30 mouse cellular contexts compared by ENCODE assay signal in the genomic region with DNA sequence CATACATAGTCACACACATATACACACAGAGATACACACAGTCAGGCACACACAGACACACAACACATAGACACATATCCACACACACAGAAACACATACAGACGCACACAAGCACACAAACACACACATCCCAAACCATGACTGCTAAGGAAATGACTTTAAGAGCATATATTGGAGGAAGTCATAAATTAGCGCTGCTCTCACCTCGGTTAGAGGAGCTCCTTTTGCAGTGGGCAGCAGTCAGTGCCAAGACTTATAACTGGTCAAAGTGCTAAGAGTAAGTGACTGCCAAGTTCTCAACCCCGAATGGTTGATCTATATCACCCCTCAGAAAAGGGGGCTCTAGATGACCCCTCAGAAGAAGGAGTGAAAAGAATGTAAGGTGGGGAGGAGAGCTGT. TPM values are rescaled to one million over a fixed set of nuclear protein-coding genes. Genes with fewer than 3 reads are reported as not detected.
"Had no signal": no experiment of that assay in that cellular context is flagged by ENCODE, and none has a peak within 500 bp of the region (broad histone marks: within the 10 kb centered on the region; RNA-seq: fewer than 3 reads in every experiment).

No protein-coding gene starts in this region.

- H3K4me1 ChIP-seq: embryonic facial prominence, embryonic 10.5 days; embryonic facial prominence, embryonic 12.5 days; embryonic facial prominence, embryonic 13.5 days; embryonic facial prominence, embryonic 15.5 days; forebrain, embryonic 12.5 days had no signal

- H3K27ac ChIP-seq: embryonic facial prominence, embryonic 10.5 days; embryonic facial prominence, embryonic 12.5 days; embryonic facial prominence, embryonic 13.5 days; embryonic facial prominence, embryonic 15.5 days; forebrain, embryonic 12.5 days; forebrain, embryonic 13.5 days; forebrain, embryonic 15.5 days; heart, adult 2 months had no signal

- ATAC-seq: forebrain, embryonic 15.5 days had no signal

- H3K9me3 ChIP-seq: embryonic facial prominence, embryonic 12.5 days; embryonic facial prominence, embryonic 13.5 days; embryonic facial prominence, embryonic 15.5 days; forebrain, embryonic 12.5 days; forebrain, embryonic 13.5 days; forebrain, embryonic 15.5 days had no signal

- H3K9ac ChIP-seq: embryonic facial prominence, embryonic 12.5 days; embryonic facial prominence, embryonic 13.5 days; embryonic facial prominence, embryonic 15.5 days; forebrain, embryonic 12.5 days; forebrain, embryonic 13.5 days; forebrain, embryonic 15.5 days; forebrain, postnatal 0 days had no signal

- DNase-seq: cerebellum, adult 2 months; cerebellum, adult 8-10 months; cerebellum, adult 9-10 months; cerebellum, adult 9-11 months; cerebellum, postnatal 10 days; cerebellum, postnatal 14 days; cerebellum, postnatal 25 days; cerebellum, postnatal 36 days; embryo, embryonic 11 days; gastrocnemius, adult 2 months; gastrocnemius, postnatal 10 days; gastrocnemius, postnatal 14 days; gastrocnemius, postnatal 25 days; gastrocnemius, postnatal 36 days; heart, adult 11 months; heart, adult 18-20 months; heart, adult 2 months had no signal

- H3K27me3 ChIP-seq: embryonic facial prominence, embryonic 12.5 days; embryonic facial prominence, embryonic 13.5 days; embryonic facial prominence, embryonic 15.5 days; forebrain, embryonic 12.5 days; forebrain, embryonic 13.5 days; forebrain, embryonic 15.5 days had no signal

- H3K4me2 ChIP-seq: embryonic facial prominence, embryonic 12.5 days; embryonic facial prominence, embryonic 13.5 days; embryonic facial prominence, embryonic 15.5 days; forebrain, embryonic 12.5 days; forebrain, embryonic 13.5 days; forebrain, embryonic 15.5 days had no signal

- H3K4me3 ChIP-seq: embryonic facial prominence, embryonic 10.5 days; embryonic facial prominence, embryonic 12.5 days; embryonic facial prominence, embryonic 13.5 days; embryonic facial prominence, embryonic 15.5 days; erythroblast, embryonic 14.5 days; forebrain, embryonic 10.5 days; forebrain, embryonic 12.5 days; forebrain, embryonic 13.5 days; forebrain, embryonic 15.5 days; gastrocnemius, adult 2 months; heart, adult 2 months had no signal

- H3K36me3 ChIP-seq: embryonic facial prominence, embryonic 10.5 days; embryonic facial prominence, embryonic 12.5 days; embryonic facial prominence, embryonic 13.5 days; embryonic facial prominence, embryonic 15.5 days; forebrain, embryonic 10.5 days; forebrain, embryonic 12.5 days; forebrain, embryonic 15.5 days had no signal

RNA-seq across cellular contexts. Expression of a gene that starts 42.4 kb away (rescaled TPM):
- total RNA-seq: common myeloid progenitor, adult 5-6 weeks; granulocyte monocyte progenitor cell, adult 5-6 weeks; heart, adult 18-20 months; heart, adult 2 months; heart, adult 8-10 months had no signal
- polyA plus RNA-seq: erythroblast, embryonic 14.5 days had no signal
